Mouse (Mus musculus): ENCODE measurements at regions not wholly inside any gene's neighbourhood (a gene's known extent, or its start where the extent isn't known, plus 50 kb on each side); places are given as distances from the start of the nearest gene placed in this dataset.

- ATAC-seq (ENCODE audit: insufficient number of reproducible peaks, insufficient read depth, low FRiP score, low TSS enrichment) = no peak
- H3K4me3 ChIP-seq = no peak overlapping the region
- WGBS = 6% methylated on average over 13 of the region's 13 CpGs
- H3K9ac ChIP-seq = no peak overlapping the region
- H3K36me3 ChIP-seq = no peaks in the 10 kb centered on the region
- H3K27ac ChIP-seq = no peak overlapping the region
- peak overlapping the region; percentile 14; the same call in 1 of the 2 replicates for H3K4me2 ChIP-seq (replicated peaks)
- H3K27me3 ChIP-seq = no peaks in the 10 kb centered on the region
- no peaks in the 10 kb centered on the region for H3K9me3 ChIP-seq
- H3K4me1 ChIP-seq = peaks cover 3% of the 10 kb centered on the region; the same call in 1 of the 2 replicates
Observed at GRCm38 (mm10) chr10:83819266-83819949, 96.7 kb downstream of the 1500009L16Rik start.

GRCm38 (mm10) chr10:83819950-83820275 lies 97.2 kb downstream of the 1500009L16Rik start:
- no peak overlapping the region for H3K9ac ChIP-seq
- no peak overlapping the region for H3K27ac ChIP-seq
- H3K4me2 ChIP-seq (replicated peaks) = peak overlapping the region; percentile 14; the same call in 1 of the 2 replicates
- WGBS = 71% methylated on average over 8 of the region's 8 CpGs
- no peaks in the 10 kb centered on the region for H3K9me3 ChIP-seq
- 0 out of 2 replicates have a peak, but pooled peaks have one; percentile 52 for ATAC-seq (ENCODE audit: insufficient number of reproducible peaks, insufficient read depth, low FRiP score, low TSS enrichment)
- H3K4me1 ChIP-seq = peaks cover 3% of the 10 kb centered on the region; the same call in 1 of the 2 replicates
- no peak overlapping the region for H3K4me3 ChIP-seq
- no peaks in the 10 kb centered on the region for H3K27me3 ChIP-seq
- no peaks in the 10 kb centered on the region for H3K36me3 ChIP-seq

GRCm38 (mm10) chr10:83821089-83821488 lies 98.4 kb downstream of the 1500009L16Rik start:
- Histone ChIP-seq H3K4me2 (replicated peaks) (no peak overlapping the region), H3K9ac (no peak overlapping the region), H3K4me1 (peaks cover 3% of the 10 kb centered on the region; the same call in 1 of the 2 replicates), H3K27ac (no peak overlapping the region), H3K36me3 (no peaks in the 10 kb centered on the region), H3K4me3 (no peak overlapping the region), H3K27me3 (no peaks in the 10 kb centered on the region), H3K9me3 (no peaks in the 10 kb centered on the region)
- ATAC-seq (ENCODE audit: insufficient number of reproducible peaks, insufficient read depth, low FRiP score, low TSS enrichment) = no peak
- 76% methylated on average over 10 of the region's 10 CpGs for WGBS

GRCm38 (mm10) chr10:83826105-83826504 lies 103.4 kb downstream of the 1500009L16Rik start:
- Histone ChIP-seq H3K4me3 (no peak overlapping the region), H3K27me3 (no peaks in the 10 kb centered on the region), H3K9me3 (no peaks in the 10 kb centered on the region), H3K9ac (no peak overlapping the region), H3K36me3 (no peaks in the 10 kb centered on the region), H3K27ac (no peak overlapping the region), H3K4me2 (replicated peaks) (no peak overlapping the region), H3K4me1 (no peaks in the 10 kb centered on the region)
- ATAC-seq (ENCODE audit: insufficient number of reproducible peaks, insufficient read depth, low FRiP score, low TSS enrichment) = no peak
- 72% methylated on average over 5 of the region's 5 CpGs for WGBS

GRCm38 (mm10) chr10:83836351-83836750 lies 113.7 kb downstream of the 1500009L16Rik start:
- ATAC-seq (ENCODE audit: insufficient number of reproducible peaks, insufficient read depth, low FRiP score, low TSS enrichment) = no peak
- H3K4me2 ChIP-seq (replicated peaks) = no peak overlapping the region
- no peaks in the 10 kb centered on the region for H3K27me3 ChIP-seq
- H3K4me1 ChIP-seq = peaks cover 6% of the 10 kb centered on the region; the same call in 1 of the 2 replicates
- H3K9ac ChIP-seq = no peak overlapping the region
- no peaks in the 10 kb centered on the region for H3K9me3 ChIP-seq
- 52% methylated on average over 5 of the region's 5 CpGs for WGBS
- no peaks in the 10 kb centered on the region for H3K36me3 ChIP-seq
- H3K4me3 ChIP-seq = no peak overlapping the region
- H3K27ac ChIP-seq = no peak overlapping the region

- peaks cover 6% of the 10 kb centered on the region; the same call in 1 of the 2 replicates for H3K4me1 ChIP-seq
- no peaks in the 10 kb centered on the region for H3K36me3 ChIP-seq
- H3K4me3 ChIP-seq = no peak overlapping the region
- ATAC-seq (ENCODE audit: insufficient number of reproducible peaks, insufficient read depth, low FRiP score, low TSS enrichment) = no peak
- H3K9ac ChIP-seq = no peak overlapping the region
- H3K27me3 ChIP-seq = no peaks in the 10 kb centered on the region
- peaks cover 7% of the 10 kb centered on the region; the same call in 1 of the 2 replicates for H3K9me3 ChIP-seq
- 89% methylated on average over 3 of the region's 3 CpGs for WGBS
- no peak overlapping the region for H3K27ac ChIP-seq
- H3K4me2 ChIP-seq (replicated peaks) = no peak overlapping the region
Observed at GRCm38 (mm10) chr10:83840226-83840625, 117.6 kb downstream of the 1500009L16Rik start.

- H3K4me2 ChIP-seq (replicated peaks) = no peak overlapping the region
- no peak overlapping the region for H3K9ac ChIP-seq
- no peak overlapping the region for H3K4me3 ChIP-seq
- no peak overlapping the region for H3K27ac ChIP-seq
- ATAC-seq (ENCODE audit: insufficient number of reproducible peaks, insufficient read depth, low FRiP score, low TSS enrichment) = no peak
- H3K4me1 ChIP-seq = peaks cover 11% of the 10 kb centered on the region; the same call in 1 of the 2 replicates
- no peaks in the 10 kb centered on the region for H3K27me3 ChIP-seq
- H3K9me3 ChIP-seq = no peaks in the 10 kb centered on the region
- 43% methylated on average over 4 of the region's 4 CpGs for WGBS
- no peaks in the 10 kb centered on the region for H3K36me3 ChIP-seq
Observed at GRCm38 (mm10) chr10:83850881-83851280, 128.2 kb downstream of the 1500009L16Rik start.

GRCm38 (mm10) chr10:83852194-83852593 lies 129.5 kb downstream of the 1500009L16Rik start:
- ATAC-seq (ENCODE audit: insufficient number of reproducible peaks, insufficient read depth, low FRiP score, low TSS enrichment) = no peak
- Histone ChIP-seq H3K4me3 (no peak overlapping the region), H3K36me3 (no peaks in the 10 kb centered on the region), H3K4me1 (peaks cover 5% of the 10 kb centered on the region; the same call in 1 of the 2 replicates), H3K27ac (no peak overlapping the region), H3K27me3 (no peaks in the 10 kb centered on the region), H3K9ac (no peak overlapping the region), H3K9me3 (no peaks in the 10 kb centered on the region), H3K4me2 (replicated peaks) (no peak overlapping the region)
- 81% methylated on average over 5 of the region's 5 CpGs for WGBS

- Histone ChIP-seq H3K27me3 (no peaks in the 10 kb centered on the region), H3K27ac (no peak overlapping the region), H3K4me2 (replicated peaks) (no peak overlapping the region), H3K4me1 (peaks cover 5% of the 10 kb centered on the region; the same call in 1 of the 2 replicates), H3K4me3 (no peak overlapping the region), H3K36me3 (no peaks in the 10 kb centered on the region), H3K9me3 (no peaks in the 10 kb centered on the region), H3K9ac (no peak overlapping the region)
- ATAC-seq (ENCODE audit: insufficient number of reproducible peaks, insufficient read depth, low FRiP score, low TSS enrichment) = no peak
- 66% methylated on average over 3 of the region's 3 CpGs for WGBS
Observed at GRCm38 (mm10) chr10:83852806-83853205, 130.1 kb downstream of the 1500009L16Rik start.

GRCm38 (mm10) chr10:83857794-83858442 lies 135.3 kb downstream of the 1500009L16Rik start:
- H3K27ac ChIP-seq = 0 out of 2 replicates have a peak overlapping the region, but pooled peaks have one; percentile 6
- 76% methylated on average over 14 of the region's 14 CpGs for WGBS
- no peak for ATAC-seq (ENCODE audit: insufficient number of reproducible peaks, insufficient read depth, low FRiP score, low TSS enrichment)
- no peak overlapping the region for H3K4me2 ChIP-seq (replicated peaks)
- H3K9me3 ChIP-seq = no peaks in the 10 kb centered on the region
- no peaks in the 10 kb centered on the region for H3K36me3 ChIP-seq
- H3K9ac ChIP-seq = no peak overlapping the region
- peaks cover 12% of the 10 kb centered on the region; the same call in 1 of the 2 replicates for H3K4me1 ChIP-seq
- H3K4me3 ChIP-seq = no peak overlapping the region
- no peaks in the 10 kb centered on the region for H3K27me3 ChIP-seq

- H3K27me3 ChIP-seq = no peaks in the 10 kb centered on the region
- WGBS = 31% methylated on average over 6 of the region's 6 CpGs
- 0 out of 2 replicates have a peak overlapping the region, but pooled peaks have one; percentile 6 for H3K27ac ChIP-seq
Observed at GRCm38 (mm10) chr10:83858689-83859088, 136.0 kb downstream of the 1500009L16Rik start.

GRCm38 (mm10) chr10:83859633-83860032 lies 137.0 kb downstream of the 1500009L16Rik start:
- Histone ChIP-seq H3K9me3 (no peaks in the 10 kb centered on the region), H3K27me3 (no peaks in the 10 kb centered on the region), H3K4me2 (replicated peaks) (no peak overlapping the region), H3K36me3 (no peaks in the 10 kb centered on the region), H3K4me1 (peaks cover 12% of the 10 kb centered on the region; the same call in 1 of the 2 replicates), H3K27ac (no peak overlapping the region), H3K4me3 (no peak overlapping the region), H3K9ac (no peak overlapping the region)
- ATAC-seq (ENCODE audit: insufficient number of reproducible peaks, insufficient read depth, low FRiP score, low TSS enrichment) = no peak
- WGBS = 64% methylated on average over 4 of the region's 4 CpGs

More at GRCm38 (mm10) chr10:83858689-83859088, 136.0 kb downstream of the 1500009L16Rik start:
- Histone ChIP-seq H3K4me2 (replicated peaks) (no peak overlapping the region), H3K9me3 (no peaks in the 10 kb centered on the region), H3K4me3 (no peak overlapping the region), H3K36me3 (no peaks in the 10 kb centered on the region), H3K4me1 (peaks cover 12% of the 10 kb centered on the region; the same call in 1 of the 2 replicates), H3K9ac (no peak overlapping the region)
- no peak for ATAC-seq (ENCODE audit: insufficient number of reproducible peaks, insufficient read depth, low FRiP score, low TSS enrichment)
